Mouse (Mus musculus) v-Abl transformed pro-B cells (cell line): ENCODE measurements around the gene Rps6kb1.

ENCODE experiments used
- in situ Hi-C, 2 experiments: fragments of 400-800 bp; cut with MboI; formaldehyde crosslinking; loops; one replicate each; pipeline ENCODE4 v1.15.1; 2025; ENCODE audit not compliant: unreplicated experiment in 2 of 2

Rps6kb1 gene

DNA sequence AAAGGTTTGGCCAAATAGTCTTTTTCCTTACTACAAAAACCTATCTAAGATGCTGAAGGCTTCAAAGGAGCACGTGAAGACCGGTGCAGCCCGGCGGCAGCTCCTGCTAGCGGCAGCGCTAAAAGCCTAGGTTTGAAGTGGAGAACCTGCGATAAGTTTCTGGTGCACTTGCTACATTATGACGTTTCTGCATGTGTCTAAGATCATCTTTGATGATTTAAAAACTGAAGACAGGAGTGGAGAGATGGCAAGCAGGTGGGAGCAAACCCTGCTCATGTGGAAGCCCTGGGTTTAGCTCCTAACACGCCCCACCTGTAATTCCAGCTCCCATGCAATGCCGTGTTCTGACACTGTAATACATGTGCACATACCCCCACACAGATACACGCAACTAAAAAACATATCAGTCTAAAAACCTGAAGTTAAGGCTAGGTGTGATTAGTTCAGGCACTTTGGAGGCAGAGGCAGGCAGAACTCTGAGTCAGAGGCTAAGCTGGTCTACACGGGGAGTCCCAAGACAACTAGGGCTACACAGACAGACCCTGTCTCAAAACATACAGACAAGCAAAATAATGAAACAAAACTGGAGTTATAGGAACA lies 37.4 kb upstream of the Rps6kb1 start:
- in situ Hi-C loops = loop anchor here (5.0 kb wide), 2 partner anchors 40 to 175 kb away; partner anchors contain the start of gene Cltc (in 1 of the 2)

DNA sequence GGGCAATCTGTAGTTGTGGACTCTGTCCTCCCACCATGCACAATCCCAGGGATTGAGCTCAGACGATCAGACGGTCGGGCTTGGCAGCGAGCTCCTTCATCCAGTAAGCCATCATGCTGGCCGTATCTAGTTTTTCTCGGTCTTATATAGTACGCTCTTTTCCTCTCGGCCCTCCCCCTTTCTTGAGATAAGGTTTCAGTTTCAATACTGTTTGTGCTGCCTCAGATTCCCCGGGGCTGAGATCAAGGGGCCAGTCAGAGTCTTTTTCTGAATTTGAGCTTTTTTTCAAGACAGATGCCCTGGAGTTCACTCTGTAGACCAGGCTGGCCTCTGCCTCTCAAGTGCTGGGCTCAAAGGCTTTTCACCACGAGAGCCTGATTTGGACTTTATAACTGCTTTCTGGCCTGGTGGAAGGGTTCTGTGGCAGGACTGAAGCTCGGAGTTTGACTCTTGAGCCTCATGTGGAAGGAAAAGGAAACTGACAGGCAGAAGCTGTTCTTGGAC lies 36.7 kb upstream of the Rps6kb1 start:
- in situ Hi-C loops = loop anchor here (5.0 kb wide), 2 partner anchors 41 to 176 kb away; partner anchors contain the start of gene Cltc (in 1 of the 2)

GRCm38 (mm10) chr11:86580319-86581113 lies 35.9 kb upstream of the Rps6kb1 start:
- in situ Hi-C loops = loop anchor here (5.0 kb wide), 2 partner anchors 42 to 177 kb away; partner anchors contain the start of gene Cltc (in 1 of the 2)

DNA sequence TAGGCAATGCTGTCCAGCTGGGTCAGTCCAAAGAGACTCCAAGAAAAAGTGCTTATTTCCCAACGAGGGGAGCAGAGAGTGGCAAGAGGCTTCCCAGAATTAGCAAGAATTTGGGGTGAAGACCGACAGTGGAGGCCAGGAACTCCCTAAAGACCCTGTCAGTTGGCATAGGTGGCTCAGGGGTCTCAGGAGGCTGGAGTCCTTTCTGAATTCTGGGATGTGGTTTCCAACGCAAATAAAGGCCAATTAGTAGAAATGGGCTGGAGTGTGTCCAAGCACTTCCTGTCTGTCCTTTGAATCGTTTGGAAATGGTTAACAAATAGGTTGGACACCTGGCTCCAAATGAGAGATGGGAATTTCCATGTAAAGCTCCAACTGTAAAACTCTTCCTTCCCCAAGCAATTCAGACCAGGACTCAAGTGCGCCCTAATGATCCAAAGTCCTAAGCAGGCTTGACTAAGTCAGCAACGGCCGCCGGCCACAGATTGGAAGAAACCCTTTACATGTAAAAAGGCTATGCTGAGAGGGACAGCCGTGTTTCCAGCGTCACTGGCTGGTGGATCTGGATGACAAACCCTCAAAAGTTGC lies 35.2 kb upstream of the Rps6kb1 start:
- in situ Hi-C loops = loop anchor here (5.0 kb wide), 2 partner anchors 42 to 177 kb away; partner anchors contain the start of gene Cltc (in 1 of the 2)

DNA sequence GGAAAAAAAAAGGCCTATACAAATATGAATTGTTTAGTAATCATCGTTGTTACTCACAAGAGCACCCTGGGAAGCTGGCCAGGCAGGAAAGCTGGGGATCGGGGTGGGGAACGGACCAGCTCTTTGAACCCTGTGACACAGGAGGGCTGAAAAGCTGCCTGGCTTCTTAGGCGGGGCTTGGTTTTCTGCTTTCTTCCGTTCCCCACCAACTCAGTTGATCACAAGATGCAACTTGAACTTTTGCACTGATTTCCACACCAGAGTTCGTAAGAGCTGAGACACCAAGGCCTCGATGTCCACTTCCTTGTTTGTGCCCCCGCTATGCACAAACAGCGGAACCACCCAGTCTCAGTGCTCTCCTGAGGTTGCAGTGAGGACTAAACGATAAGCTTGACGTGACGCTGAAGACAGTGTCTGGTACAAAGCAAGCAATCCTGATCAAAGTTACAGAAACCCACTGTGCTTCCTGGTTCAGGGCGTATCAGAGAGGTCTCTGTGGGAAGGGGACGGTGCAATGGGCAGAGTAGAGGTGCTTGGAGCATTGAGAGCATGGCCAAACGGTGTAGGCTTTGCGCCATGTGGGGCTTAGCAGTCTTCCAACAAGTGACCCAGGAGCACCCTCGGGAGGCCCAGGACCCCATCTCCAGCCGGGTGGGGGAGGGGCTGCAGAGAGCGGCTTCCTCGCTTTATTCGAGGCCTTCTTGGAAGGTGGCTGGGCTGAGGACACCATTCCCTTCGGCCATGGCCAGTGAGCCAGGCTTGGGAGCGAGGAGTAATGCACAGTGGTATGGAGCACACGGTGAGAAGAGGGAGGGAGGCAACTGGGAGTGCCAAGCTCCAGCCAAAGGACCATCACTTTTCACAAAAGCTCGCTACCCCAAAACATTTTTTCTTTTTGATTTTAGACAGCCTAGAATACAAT lies 34.5 kb upstream of the Rps6kb1 start:
- in situ Hi-C loops = no loop called here

- in situ Hi-C loops = no loop called here
Measured at GRCm38 (mm10) chr11:86578106-86578808, 33.7 kb upstream of the Rps6kb1 start.

DNA sequence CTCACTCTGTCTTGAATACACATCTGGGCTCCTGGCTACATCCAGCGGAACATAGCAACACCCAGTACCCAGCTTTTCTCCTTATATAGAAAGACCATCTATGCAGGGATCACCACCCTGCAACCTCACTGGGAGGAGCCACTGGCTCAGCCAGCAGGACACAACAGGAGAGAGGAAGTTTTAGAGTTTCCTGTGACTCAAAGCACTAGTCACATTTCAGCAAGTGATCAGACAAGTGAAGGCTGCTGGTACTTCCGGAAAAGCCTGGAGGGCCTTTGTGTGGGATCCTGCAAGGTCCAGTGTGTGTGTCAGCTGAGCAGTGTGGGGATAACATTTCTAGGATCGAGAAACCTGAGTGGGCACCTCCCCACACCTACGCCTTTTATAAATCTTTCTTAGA lies 32.6 kb upstream of the Rps6kb1 start:
- in situ Hi-C loops = no loop called here

GRCm38 (mm10) chr11:86575632-86576378 lies 31.2 kb upstream of the Rps6kb1 start:
- in situ Hi-C loops = no loop called here

GRCm38 (mm10) chr11:86574408-86574807 lies 29.8 kb upstream of the Rps6kb1 start:
- in situ Hi-C loops = no loop called here

DNA sequence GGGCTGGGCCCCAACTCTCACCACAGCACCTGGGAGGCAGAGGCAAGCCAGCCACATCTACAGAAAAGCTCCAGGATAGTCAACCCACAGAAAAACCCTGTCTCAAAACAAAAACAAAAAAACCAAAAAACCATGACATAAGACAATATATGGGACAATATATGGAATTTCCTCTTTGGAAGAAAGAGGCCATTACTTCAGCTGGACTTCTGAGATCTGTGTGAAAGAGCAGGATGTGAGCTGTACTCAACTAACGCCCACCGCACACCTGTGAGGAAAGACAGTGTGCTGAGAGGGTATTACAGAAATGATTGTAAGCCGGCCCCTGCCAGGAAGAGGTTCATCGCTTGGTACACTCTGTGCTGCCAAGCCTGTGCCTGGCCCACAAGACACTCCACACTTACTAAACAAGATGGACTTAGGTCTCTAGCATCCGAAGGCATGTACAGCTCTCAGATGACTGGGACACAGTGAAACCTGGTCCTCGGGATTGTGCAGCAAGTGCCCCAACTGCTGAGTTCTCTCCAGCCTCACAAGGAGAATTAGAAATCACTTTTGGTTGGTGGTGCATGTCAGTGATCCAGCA lies 29.1 kb upstream of the Rps6kb1 start:
- in situ Hi-C loops = no loop called here

DNA sequence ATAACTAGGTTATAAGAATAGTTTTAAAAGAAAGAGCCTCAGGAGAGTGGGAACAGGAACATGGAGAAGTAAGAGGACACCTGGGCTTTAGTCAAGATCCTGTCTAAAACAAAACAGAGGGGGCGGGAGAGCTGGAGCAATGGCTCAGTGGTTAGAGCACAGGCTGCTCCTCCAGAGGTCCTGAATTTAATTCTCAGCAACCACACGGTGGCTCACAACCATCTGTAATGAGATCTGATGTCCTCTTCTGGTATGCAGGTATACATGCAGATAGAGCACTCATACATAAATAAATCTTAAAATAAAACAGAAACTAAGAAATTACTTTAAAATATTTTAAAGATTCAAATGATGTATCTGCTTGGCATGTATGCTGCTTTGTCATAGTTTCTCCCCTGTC lies 28.0 kb upstream of the Rps6kb1 start:
- in situ Hi-C loops = no loop called here

GRCm38 (mm10) chr11:86571871-86572270 lies 27.3 kb upstream of the Rps6kb1 start:
- in situ Hi-C loops = no loop called here

GRCm38 (mm10) chr11:86571047-86571855 lies 26.6 kb upstream of the Rps6kb1 start:
- in situ Hi-C loops = no loop called here

DNA sequence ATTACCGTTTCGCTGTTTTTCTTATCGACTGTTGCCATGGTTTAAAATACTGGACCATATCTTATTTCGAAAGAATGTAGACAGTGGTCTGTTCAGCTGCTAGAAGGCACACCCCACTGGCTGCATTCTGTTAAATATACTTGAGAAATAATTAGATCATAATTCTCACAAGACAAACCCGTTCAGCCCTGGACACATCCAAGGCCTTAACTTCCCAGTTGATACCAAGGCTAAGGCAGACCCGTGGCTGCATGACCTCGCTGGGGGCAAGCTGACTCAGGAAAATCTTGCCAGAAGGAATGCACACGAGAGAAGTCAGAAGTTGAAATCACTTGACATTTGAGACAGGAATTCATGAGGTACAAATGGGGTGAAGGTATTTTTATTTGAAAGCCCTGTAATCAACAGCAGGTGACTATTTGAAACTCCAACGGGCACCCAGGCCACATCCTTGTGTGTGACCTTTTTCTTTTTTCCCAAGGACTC lies 25.7 kb upstream of the Rps6kb1 start:
- in situ Hi-C loops = no loop called here

DNA sequence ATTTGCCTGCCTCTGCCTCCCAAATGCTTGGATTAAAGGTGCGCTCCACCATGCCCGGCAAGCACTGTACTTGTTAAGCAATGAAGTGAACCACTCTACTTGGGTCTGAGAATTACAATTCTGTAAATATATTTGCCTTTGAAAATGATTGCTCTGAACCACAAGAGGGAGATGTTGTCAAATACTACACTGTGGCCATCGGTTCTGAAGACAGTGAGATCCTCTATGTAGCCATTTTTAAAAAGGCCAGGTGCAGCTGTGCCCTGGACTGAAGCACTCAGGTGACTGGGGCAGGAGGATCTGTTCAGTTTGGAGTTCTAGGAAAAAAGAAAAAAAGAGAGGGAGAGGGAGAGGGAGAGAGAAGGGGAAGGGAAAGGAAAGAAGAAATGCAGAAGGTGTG lies 23.8 kb upstream of the Rps6kb1 start:
- in situ Hi-C loops = loop anchor here (5.0 kb wide), 2 partner anchors 89 to 444 kb away; no protein-coding TSS in a partner anchor

GRCm38 (mm10) chr11:86558258-86558657 lies 13.7 kb upstream of the Rps6kb1 start:
- in situ Hi-C loops = no loop called here

DNA sequence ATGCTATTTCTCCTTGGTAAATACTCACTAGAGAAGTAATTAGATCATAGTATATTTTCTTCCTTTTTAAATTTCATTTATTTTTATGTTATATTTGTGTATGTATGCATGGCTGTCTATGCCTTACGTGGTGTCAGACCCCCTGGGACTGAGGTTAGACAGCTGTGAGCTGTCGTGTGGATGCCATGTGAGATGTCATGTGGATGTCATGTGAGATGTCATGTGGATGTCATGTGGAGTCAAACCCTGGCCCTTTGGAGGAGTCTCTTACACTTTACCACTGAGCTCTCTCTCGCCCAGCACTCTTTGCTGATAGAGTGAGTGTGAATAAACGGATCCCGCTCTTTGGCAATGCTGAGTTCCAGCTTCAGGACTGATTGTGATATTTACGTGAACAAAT lies 8.9 kb upstream of the Rps6kb1 start:
- in situ Hi-C loops = no loop called here

GRCm38 (mm10) chr11:86547412-86547811 lies 2.8 kb upstream of the Rps6kb1 start:
- in situ Hi-C loops = no loop called here
